Mouse (Mus musculus) neutrophil, adult 59 days (primary cell): Measurements from ENCODE around the gene Prkar1a. TPM values are rescaled to one million over a fixed set of nuclear protein-coding genes. Genes with fewer than 3 reads are reported as not detected.

Experiments
- total RNA-seq, 2 experiments: library from RNA; stranded (reverse); gene quantifications; 1 replicate in 1 of 2; 2 replicates in 1 of 2; pipeline ENCODE4 v1.2.4; 2023

The Prkar1a gene
- total RNA-seq, result 100 to 1,000 TPM; 164 to 182 TPM

GRCm38 (mm10) chr11:109649206-109649605 is at the start of gene Prkar1a:
Prkar1a (plus strand) TSS chr11:109649405.

DNA sequence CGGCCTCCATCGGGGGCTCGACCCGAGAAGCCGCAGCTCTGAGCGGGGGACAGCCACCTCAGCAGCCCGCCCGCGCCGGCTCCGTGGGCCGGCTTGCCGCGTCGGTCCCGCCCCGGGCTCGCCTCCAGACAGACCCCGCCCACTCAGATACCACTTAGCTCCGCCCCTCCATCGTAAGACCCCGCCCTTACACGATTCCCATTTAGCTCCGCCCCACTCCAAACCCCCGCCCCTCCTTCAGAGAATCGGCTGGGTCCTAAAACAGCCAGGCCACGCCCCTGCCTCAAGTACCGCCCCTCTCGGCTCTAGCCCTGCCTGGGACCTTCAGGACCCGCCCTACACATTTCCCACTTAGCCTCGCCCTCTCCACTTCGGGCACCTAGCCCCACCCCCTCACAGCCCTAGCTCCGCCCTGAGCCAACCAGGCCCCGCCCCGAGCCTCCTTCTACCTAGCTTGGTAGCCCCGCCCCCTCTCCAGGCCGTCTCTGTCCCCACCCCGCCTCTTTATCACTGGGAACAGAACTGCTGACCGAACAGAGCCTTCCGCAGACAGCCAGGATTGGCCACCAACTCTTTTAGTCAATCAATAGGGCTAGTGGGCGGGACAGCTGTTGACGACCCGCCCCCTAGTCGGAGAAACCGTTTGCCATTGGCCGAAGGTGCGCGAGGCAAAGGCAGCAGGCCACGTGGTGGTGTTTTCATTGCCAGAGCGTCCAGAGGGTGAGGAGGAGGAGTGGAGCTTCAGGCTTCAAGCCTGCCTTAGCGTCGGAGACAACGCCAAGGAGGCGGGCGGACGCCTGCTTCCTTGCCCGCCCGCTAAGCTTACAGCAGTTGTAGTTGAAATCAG is 37.7 kb upstream of the Prkar1a start, which contains the start of gene Wipi1:
TSS of gene Wipi1 (minus strand) at position 665 of the 847 bp plus-strand sequence.

Other genes with a start within 250 kb of the Prkar1a start
- gene 9930022D16Rik, start 235.5 kb upstream of the Prkar1a start, total RNA-seq, result under 1 TPM in 1 of 2 experiments, not detected in 1; 0.22 TPM
- 10 to 100 TPM; 15.2 to 18.9 TPM for gene Amz2, start 223.5 kb upstream of the Prkar1a start, total RNA-seq
- 10 to 100 TPM; 41.8 to 45.4 TPM for gene Arsg, start 176.0 kb upstream of the Prkar1a start, total RNA-seq
- gene Slc16a6, start 175.8 kb upstream of the Prkar1a start, total RNA-seq, result 10 to 100 TPM; 66.7 to 68.4 TPM
- 10 to 100 TPM; 35.1 to 49.5 TPM for gene Wipi1, start 37.4 kb upstream of the Prkar1a start, total RNA-seq
- not detected for gene Fam20a, start 72.9 kb downstream of the Prkar1a start, total RNA-seq
- gene 1700012B07Rik, start 178.6 kb downstream of the Prkar1a start, total RNA-seq, result not detected